Mouse (Mus musculus) cerebellum, adult 2 months (tissue): ENCODE measurements at regions not wholly inside any gene's neighbourhood (a gene's known extent, or its start where the extent isn't known, plus 50 kb on each side); places are given as distances from the start of the nearest gene placed in this dataset.

Experiments
- DNase-seq, 2 experiments: peaks; one replicate each; pipeline ENCODE4 v3.0.0; 2021
- H3K27ac ChIP-seq: fragments of 200-500 bp; 2 replicates; pipeline ENCODE4 v1.5.1; 2012; ENCODE audit warnings: low read length, control low read depth, inconsistent platforms; ENCODE audit not compliant: insufficient read depth
- H3K27me3 ChIP-seq: fragments of 200-500 bp; 2 replicates; pipeline ENCODE4 v1.6.1; 2012; ENCODE audit warnings: inconsistent platforms, mild to moderate bottlenecking, low read length, moderate library complexity; ENCODE audit not compliant: control insufficient read depth, insufficient read depth
- H3K4me1 ChIP-seq: fragments of 200-500 bp; 2 replicates; pipeline ENCODE4 v1.6.1; 2011; ENCODE audit warnings: low read length; ENCODE audit not compliant: control insufficient read depth, insufficient read depth
- H3K4me3 ChIP-seq: fragments of 200-500 bp; replicated peaks from 2 replicates; pipeline ENCODE3; 2011; ENCODE audit warnings: mild to moderate bottlenecking, low read depth, low read length, control low read depth; ENCODE audit not compliant: insufficient read depth
- CTCF ChIP-seq: fragments of 200-500 bp; IDR thresholded peaks from 2 replicates; pipeline ENCODE4 v1.5.1; 2011; ENCODE audit warnings: low read depth, mild to moderate bottlenecking, control low read depth, low read length, moderate library complexity, borderline replicate concordance; ENCODE audit not compliant: insufficient read depth
- POLR2A ChIP-seq: fragments of 200-500 bp; IDR thresholded peaks from 2 replicates; pipeline ENCODE4 v1.6.1; 2011; ENCODE audit warnings: low read length, control low read depth, borderline replicate concordance; ENCODE audit not compliant: insufficient read depth
- WGBS: fragments of 180-500 bp; shearing (Covaris S2); methylation state at CpG from one replicate; pipeline ENCODE4 v1.1.7; 2018; 5-methylcytosine and 5-hydroxymethylcytosine counted together

GRCm38 (mm10) chr4:40537859-40538258 is 65.9 kb downstream of the Tmem215 start:
- Histone ChIP-seq H3K4me3 (no peak overlapping the region), H3K27me3 (no peaks in the 10 kb centered on the region), H3K4me1 (no peaks in the 10 kb centered on the region), H3K27ac (no peak overlapping the region)
- DNase-seq: no peak
- 87% methylated on average over 3 of the region's 3 CpGs for WGBS
- TF ChIP-seq CTCF (no peak), POLR2A (no peak)

- Histone ChIP-seq H3K27ac (no peak overlapping the region), H3K4me1 (no peaks in the 10 kb centered on the region), H3K4me3 (no peak overlapping the region), H3K27me3 (no peaks in the 10 kb centered on the region)
- DNase-seq: no peak
- WGBS: 76% methylated on average over 8 of the region's 8 CpGs
- TF ChIP-seq CTCF (no peak), POLR2A (no peak)
These were observed 71.4 kb downstream of the Tmem215 start for GRCm38 (mm10) chr4:40543085-40544048.

GRCm38 (mm10) chr4:40544056-40544455 is 72.1 kb downstream of the Tmem215 start:
- Histone ChIP-seq H3K27me3 (no peaks in the 10 kb centered on the region), H3K27ac (no peak overlapping the region), H3K4me1 (no peaks in the 10 kb centered on the region), H3K4me3 (no peak overlapping the region)
- WGBS: 51% methylated on average over 4 of the region's 4 CpGs
- TF ChIP-seq POLR2A (no peak), CTCF (no peak)
- DNase-seq: no peak

GRCm38 (mm10) chr4:40544806-40545205 is 72.8 kb downstream of the Tmem215 start:
- no peaks in the 10 kb centered on the region for H3K27me3 ChIP-seq
- TF ChIP-seq POLR2A (no peak), CTCF (no peak)
- no peak overlapping the region for H3K27ac ChIP-seq
- no peak overlapping the region for H3K4me3 ChIP-seq
- H3K4me1 ChIP-seq: no peaks in the 10 kb centered on the region
- DNase-seq: no peak

GRCm38 (mm10) chr4:40545700-40546099 is 73.7 kb downstream of the Tmem215 start:
- no peak overlapping the region for H3K4me3 ChIP-seq
- H3K4me1 ChIP-seq: no peaks in the 10 kb centered on the region
- 58% methylated on average over 5 of the region's 5 CpGs for WGBS
- TF ChIP-seq CTCF (no peak), POLR2A (no peak)
- no peak for DNase-seq
- H3K27ac ChIP-seq: no peak overlapping the region
- no peaks in the 10 kb centered on the region for H3K27me3 ChIP-seq

GRCm38 (mm10) chr4:40559824-40560223 is 87.8 kb downstream of the Tmem215 start:
- DNase-seq: no peak
- no peak overlapping the region for H3K27ac ChIP-seq
- no peaks in the 10 kb centered on the region for H3K27me3 ChIP-seq
- no peaks in the 10 kb centered on the region for H3K4me1 ChIP-seq
- WGBS: 5% methylated on average over 2 of the region's 2 CpGs
- no peak overlapping the region for H3K4me3 ChIP-seq
- no peak for TF ChIP-seq POLR2A
- no peak for TF ChIP-seq CTCF

- Histone ChIP-seq H3K4me1 (no peaks in the 10 kb centered on the region), H3K27me3 (no peaks in the 10 kb centered on the region), H3K27ac (no peak overlapping the region), H3K4me3 (no peak overlapping the region)
- WGBS: 86% methylated on average over 1 of the region's 1 CpGs
- TF ChIP-seq POLR2A (no peak), CTCF (no peak)
- no peak for DNase-seq
These were observed 101.3 kb downstream of the Tmem215 start for GRCm38 (mm10) chr4:40573300-40573699.

- TF ChIP-seq CTCF (no peak), POLR2A (no peak)
These were observed 104.0 kb downstream of the Tmem215 start for GRCm38 (mm10) chr4:40575951-40576350.

More at GRCm38 (mm10) chr4:40575951-40576350, 104.0 kb downstream of the Tmem215 start:
- no peaks in the 10 kb centered on the region for H3K4me1 ChIP-seq
- no peak overlapping the region for H3K4me3 ChIP-seq
- no peak for DNase-seq
- no peak overlapping the region for H3K27ac ChIP-seq
- no peaks in the 10 kb centered on the region for H3K27me3 ChIP-seq
- 57% methylated on average over 1 of the region's 1 CpGs for WGBS
